Mouse (Mus musculus) thymus, adult 2 months (tissue): Measurements from ENCODE around the gene Ppp2r5c. TPM values are rescaled to one million over a fixed set of nuclear protein-coding genes. Genes with fewer than 3 reads are reported as not detected.

Source experiments
- DNase-seq: peaks from one replicate; pipeline ENCODE4 v3.0.0; 2021
- H3K27ac ChIP-seq: fragments of 200-500 bp; 2 replicates; pipeline ENCODE4 v1.5.1; 2012; ENCODE audit warnings: low read length, control low read depth; ENCODE audit not compliant: control insufficient read depth, insufficient read depth
- H3K27me3 ChIP-seq: fragments of 200-500 bp; 2 replicates; pipeline ENCODE4 v1.6.1; 2012; ENCODE audit warnings: mild to moderate bottlenecking, low read length, moderate library complexity, mixed read lengths; ENCODE audit not compliant: control insufficient read depth, insufficient read depth
- H3K36me3 ChIP-seq: fragments of 200-500 bp; 2 replicates; pipeline ENCODE4 v1.6.1; 2012; ENCODE audit warnings: mild to moderate bottlenecking, low read length, moderate library complexity; ENCODE audit not compliant: control insufficient read depth, insufficient read depth
- H3K4me1 ChIP-seq: fragments of 200-500 bp; replicated peaks from 2 replicates; pipeline ENCODE4 v1.6.1; 2012; ENCODE audit warnings: low read length; ENCODE audit not compliant: control insufficient read depth, insufficient read depth
- H3K4me3 ChIP-seq: fragments of 200-500 bp; 2 replicates; pipeline ENCODE4 v1.5.1; 2012; ENCODE audit warnings: mild to moderate bottlenecking, low read length, control low read depth, moderate library complexity; ENCODE audit not compliant: control insufficient read depth, insufficient read depth
- CTCF ChIP-seq: fragments of 200-500 bp; IDR thresholded peaks from 2 replicates; pipeline ENCODE4 v1.5.1; 2012; ENCODE audit warnings: mild to moderate bottlenecking, control low read depth, low read length, moderate library complexity, borderline replicate concordance; ENCODE audit not compliant: control insufficient read depth, poor library complexity, insufficient read depth; ENCODE audit errors: extremely low read depth
- POLR2A ChIP-seq: fragments of 200-500 bp; IDR thresholded peaks from 2 replicates; pipeline ENCODE4 v1.6.1; 2012; ENCODE audit warnings: mild to moderate bottlenecking, low read length, control low read depth, moderate library complexity; ENCODE audit not compliant: control insufficient read depth, poor library complexity, insufficient read depth; ENCODE audit errors: extremely low read depth
- WGBS: fragments of 180-500 bp; shearing (Covaris S2); methylation state at CpG from one replicate; pipeline ENCODE4 v1.1.7; 2018; 5-methylcytosine and 5-hydroxymethylcytosine counted together
- polyA plus RNA-seq: library from polyadenylated mRNA; depleted of rRNA; stranded (reverse); fragments of >200 nt; gene quantifications from 2 replicates; pipeline ENCODE4 v1.2.3, GENCODE M21; 2012

Ppp2r5c gene
- polyA plus RNA-seq, 1 experiment: 83.7 TPM

DNA sequence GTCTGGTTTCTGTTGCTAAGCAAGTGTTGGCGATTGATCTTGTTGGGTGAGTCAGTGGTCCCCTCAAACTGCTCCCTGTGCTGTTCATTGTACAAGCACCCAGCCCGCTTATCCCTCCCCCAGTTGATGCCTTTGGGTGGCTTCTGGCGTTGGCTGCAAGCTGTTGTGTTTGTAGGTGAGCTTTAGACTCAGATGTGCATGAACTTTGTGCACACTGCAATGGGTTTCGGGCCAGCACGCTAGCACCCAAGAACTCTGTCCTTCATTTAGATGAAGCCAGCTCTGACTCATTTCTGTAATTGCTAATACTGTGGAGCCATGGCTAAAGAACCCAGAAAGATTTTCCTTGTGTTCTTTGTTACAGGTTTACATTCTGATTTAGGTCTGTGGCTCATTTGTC lies 88.4 kb downstream of the Ppp2r5c start:
- no peak for DNase-seq
- H3K4me1 ChIP-seq: no peaks in the 10 kb centered on the region
- TF ChIP-seq CTCF: no peak
- no peak for TF ChIP-seq POLR2A
- no peak overlapping the region for H3K4me3 ChIP-seq
- no peak overlapping the region for H3K27ac ChIP-seq
- no peaks in the 10 kb centered on the region for H3K27me3 ChIP-seq
- 90% methylated on average over 5 of the region's 5 CpGs for WGBS
- no peaks in the 10 kb centered on the region for H3K36me3 ChIP-seq

DNA sequence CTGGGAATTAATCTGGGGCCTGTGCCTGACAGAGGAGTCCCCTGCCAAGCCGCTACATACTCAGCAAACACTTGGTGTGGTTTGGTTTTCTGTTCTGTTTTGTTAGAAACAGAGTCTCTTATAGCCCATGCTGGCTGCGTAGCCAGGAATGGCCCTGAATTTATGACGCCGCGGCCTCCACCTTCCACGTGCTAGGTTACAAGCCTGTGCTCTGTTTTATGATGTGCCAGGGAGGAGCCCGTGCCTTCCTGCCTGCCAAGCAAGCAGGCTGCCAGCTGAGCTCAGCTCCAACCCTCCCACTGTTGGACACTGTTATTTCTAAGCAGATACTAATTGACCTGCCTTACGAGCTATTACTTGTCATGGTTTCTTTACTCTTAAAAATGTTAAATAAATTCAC lies 90.8 kb downstream of the Ppp2r5c start:
- TF ChIP-seq CTCF (no peak), POLR2A (no peak)
- Histone ChIP-seq H3K36me3 (peaks cover 4% of the 10 kb centered on the region; the same call in 1 of the 2 replicates), H3K27me3 (no peaks in the 10 kb centered on the region), H3K4me1 (no peaks in the 10 kb centered on the region), H3K4me3 (no peak overlapping the region), H3K27ac (no peak overlapping the region)
- WGBS: 95% methylated on average over 8 of the region's 8 CpGs
- DNase-seq: no peak

DNA sequence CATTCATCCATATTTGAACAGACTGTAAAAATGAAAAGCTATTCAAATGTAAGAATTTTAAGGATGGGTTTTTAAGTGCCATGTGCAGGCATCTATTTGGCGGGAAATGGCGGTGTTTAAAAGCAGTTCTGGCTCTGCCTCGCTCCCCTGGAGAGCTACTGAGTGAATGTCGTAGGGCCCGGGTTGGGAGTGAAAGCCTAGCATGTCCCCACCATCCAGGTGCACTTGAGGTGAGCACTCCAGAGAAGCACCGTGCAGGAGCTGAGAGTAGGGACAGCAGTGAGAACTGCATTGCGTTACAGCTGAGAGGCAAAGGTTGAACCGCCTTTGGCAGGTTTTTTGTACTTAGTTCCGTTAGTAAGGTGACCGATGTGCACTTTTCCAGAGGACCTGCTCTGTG lies 92.4 kb downstream of the Ppp2r5c start:
- Histone ChIP-seq H3K4me1 (no peaks in the 10 kb centered on the region), H3K27me3 (no peaks in the 10 kb centered on the region), H3K36me3 (peaks cover 4% of the 10 kb centered on the region; the same call in 1 of the 2 replicates), H3K4me3 (no peak overlapping the region), H3K27ac (no peak overlapping the region)
- TF ChIP-seq CTCF: no peak
- no peak for TF ChIP-seq POLR2A
- no peak for DNase-seq
- WGBS: 98% methylated on average over 10 of the region's 10 CpGs

DNA sequence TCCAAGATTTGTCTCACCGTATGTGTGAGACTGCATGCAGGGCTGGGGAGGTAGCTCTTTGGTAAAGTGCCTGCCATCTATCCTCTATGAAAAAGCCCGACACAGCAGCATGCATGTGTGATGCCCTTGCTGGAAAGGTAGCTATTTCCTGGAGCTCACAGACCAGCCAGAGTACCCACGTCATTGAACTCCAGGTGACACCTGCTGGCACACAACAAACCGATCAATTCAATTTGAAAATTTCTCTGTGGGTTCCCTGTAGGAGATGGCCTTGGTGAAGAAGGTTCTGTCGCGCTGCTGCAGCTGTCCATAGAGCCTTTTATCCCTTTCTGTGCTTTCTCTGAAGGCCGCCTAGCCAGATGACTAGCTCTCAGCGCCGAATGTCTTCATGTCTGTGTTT lies 92.9 kb downstream of the Ppp2r5c start:
- Histone ChIP-seq H3K27ac (no peak overlapping the region), H3K36me3 (peaks cover 4% of the 10 kb centered on the region; the same call in 1 of the 2 replicates), H3K4me3 (no peak overlapping the region), H3K27me3 (no peaks in the 10 kb centered on the region), H3K4me1 (no peaks in the 10 kb centered on the region)
- TF ChIP-seq POLR2A (no peak), CTCF (no peak)
- DNase-seq: no peak
- 89% methylated on average over 9 of the region's 9 CpGs for WGBS

DNA sequence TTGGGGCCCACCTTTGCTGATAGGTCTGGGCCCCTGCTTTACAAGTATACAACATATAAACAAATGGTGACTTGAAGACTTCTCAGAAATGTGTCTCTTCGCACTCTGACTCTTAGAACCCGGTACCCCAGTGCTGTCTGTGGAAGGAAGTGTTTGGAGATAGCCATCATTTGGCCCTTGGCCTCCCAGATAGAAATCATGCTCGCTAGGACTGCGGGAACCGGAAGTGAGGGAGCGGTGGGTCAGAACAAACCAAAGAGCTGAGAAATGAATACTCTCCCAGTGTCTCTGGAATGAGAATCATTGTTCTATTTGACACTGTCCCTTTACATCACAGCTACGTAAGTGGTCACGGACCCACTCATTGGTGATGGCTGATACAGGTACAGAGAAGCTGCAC lies 93.4 kb downstream of the Ppp2r5c start:
- Histone ChIP-seq H3K27me3 (no peaks in the 10 kb centered on the region), H3K27ac (no peak overlapping the region), H3K36me3 (peaks cover 4% of the 10 kb centered on the region; the same call in 1 of the 2 replicates), H3K4me3 (no peak overlapping the region), H3K4me1 (no peaks in the 10 kb centered on the region)
- 94% methylated on average over 8 of the region's 8 CpGs for WGBS
- no peak for TF ChIP-seq CTCF
- no peak for TF ChIP-seq POLR2A
- no peak for DNase-seq

DNA sequence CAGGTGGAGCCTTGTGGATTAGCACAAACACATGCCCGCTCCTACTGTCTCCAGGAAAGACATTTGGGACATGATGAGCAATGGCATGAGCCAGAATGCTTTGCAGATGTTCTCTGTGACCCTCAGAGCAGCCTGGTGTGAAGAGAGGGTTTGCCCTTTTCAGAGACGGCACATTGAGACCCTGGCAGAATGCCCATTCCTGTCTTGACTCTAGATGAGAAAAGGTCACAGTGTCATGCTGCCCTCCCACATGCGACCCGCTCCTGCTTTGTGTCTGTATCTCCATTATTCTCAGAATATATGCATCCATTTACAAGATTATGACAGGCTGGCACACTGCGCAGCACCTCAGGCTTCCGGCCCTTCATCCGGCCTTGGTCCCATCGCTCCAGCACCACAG lies 94.1 kb downstream of the Ppp2r5c start:
- no peak for DNase-seq
- TF ChIP-seq POLR2A: no peak
- TF ChIP-seq CTCF: no peak
- no peak overlapping the region for H3K4me3 ChIP-seq
- H3K27me3 ChIP-seq: no peaks in the 10 kb centered on the region
- H3K27ac ChIP-seq: no peak overlapping the region
- WGBS: 98% methylated on average over 8 of the region's 8 CpGs
- peaks cover 11% of the 10 kb centered on the region for H3K36me3 ChIP-seq
- H3K4me1 ChIP-seq: no peaks in the 10 kb centered on the region

DNA sequence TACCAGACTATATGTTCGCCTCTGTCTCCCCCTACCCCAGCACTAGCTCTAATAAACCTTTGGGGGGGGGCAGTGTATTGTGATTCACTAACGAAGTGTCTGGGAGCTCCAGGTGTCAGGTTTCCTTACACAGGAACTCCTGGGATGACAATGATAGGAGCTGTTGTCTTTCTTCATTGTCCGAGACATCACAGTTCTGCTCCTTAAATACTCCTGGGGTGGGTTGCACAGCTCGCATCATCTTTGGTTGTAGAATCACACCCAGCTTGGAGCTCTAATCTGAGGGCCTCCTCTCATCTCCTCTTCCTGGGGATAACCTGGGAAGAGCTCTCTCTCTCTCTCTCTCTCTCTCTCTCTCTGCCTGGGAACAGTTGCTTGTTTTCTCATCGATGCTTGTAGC lies 94.6 kb downstream of the Ppp2r5c start:
- Histone ChIP-seq H3K27ac (no peak overlapping the region), H3K4me1 (no peaks in the 10 kb centered on the region), H3K36me3 (peaks cover 16% of the 10 kb centered on the region), H3K27me3 (no peaks in the 10 kb centered on the region), H3K4me3 (no peak overlapping the region)
- no peak for DNase-seq
- TF ChIP-seq CTCF: no peak
- no peak for TF ChIP-seq POLR2A
- 94% methylated on average over 5 of the region's 5 CpGs for WGBS
